In genomic region chrX:52151100-52151499, GRCm38 (mm10) we compare ENCODE assay signal across 1 mouse cellular context.
A peak's percentile ranks its signal among the peaks of the same experiment; 100 is the strongest.
TF ChIP-seq lines count a peak whose summit lies in the region.

No protein-coding gene starts in this region.

TF ChIP-seq in MEL, 35 proteins besides CTCF, POLR2A, EP300 and RAD21:
- TF ChIP-seq TCF12 (IDR thresholded peaks at IDR 0.05; ENCODE audit: low read depth, low read length) (peak; percentile 82), CHD2 (IDR thresholded peaks at IDR 0.05; ENCODE audit: low read length) (no peak), TAL1 (IDR thresholded peaks at IDR 0.05; ENCODE audit: low read length) (peak; percentile 75), POLR2AphosphoS2 (IDR thresholded peaks at IDR 0.05; ENCODE audit: low read length) (no peak), SMC3 (IDR thresholded peaks at IDR 0.05; ENCODE audit: low read depth, low read length) (0 out of 2 replicates have a peak, but pooled peaks have one; percentile 9), GATA1 (IDR thresholded peaks at IDR 0.05; ENCODE audit: low read depth, low read length) (peak; percentile 73), E2F4 (IDR thresholded peaks at IDR 0.05; ENCODE audit: borderline replicate concordance, low read depth, low read length) (no peak), BHLHE40 (IDR thresholded peaks at IDR 0.05; ENCODE audit: borderline replicate concordance, low read depth, low read length) (peak; percentile 68; the same call in 1 of the 2 replicates), MAX (IDR thresholded peaks at IDR 0.05; ENCODE audit: low read length) (0 out of 2 replicates have a peak, but pooled peaks have one; percentile 27), ELF1 (IDR thresholded peaks at IDR 0.05; ENCODE audit: low read depth, low read length) (no peak), RCOR1 (IDR thresholded peaks at IDR 0.05; ENCODE audit: low read depth, low read length) (0 out of 2 replicates have a peak, but pooled peaks have one; percentile 30), ZNF384 (IDR thresholded peaks at IDR 0.05; ENCODE audit: low read depth, low read length) (no peak), CHD1 (IDR thresholded peaks at IDR 0.05; ENCODE audit: low read depth, low read length) (0 out of 2 replicates have a peak, but pooled peaks have one; percentile 32), USF1 (IDR thresholded peaks at IDR 0.05; ENCODE audit: low read depth, low read length) (peak; percentile 51; the same call in 1 of the 2 replicates), ZKSCAN1 (IDR thresholded peaks at IDR 0.05; ENCODE audit: low read depth, low read length) (peak; percentile 38; the same call in 1 of the 2 replicates), ETS1 (IDR thresholded peaks at IDR 0.05; ENCODE audit: low read depth, low read length) (peak; percentile 63)
